Mouse (Mus musculus): ENCODE data around the gene Prss41. TPM values are rescaled to one million over a fixed set of nuclear protein-coding genes. Genes with fewer than 3 reads are reported as not detected.

Prss41 gene
- total and polyA plus RNA-seq, 2 experiments from 2014 or later, result 0.11 to 1.3 TPM

- peak overlapping the region; percentile 28; the same call in 1 of the 2 replicates for H3K4me2 ChIP-seq (ENCODE audit: low read depth, low read length, poor library complexity, severe bottlenecking)
- H3K27ac ChIP-seq (ENCODE audit: low read depth, low read length), result no peak overlapping the region
- H3K27me3 ChIP-seq (ENCODE audit: insufficient read depth, low read length), result no peaks in the 10 kb centered on the region
- no peaks in the 10 kb centered on the region for H3K9me3 ChIP-seq (ENCODE audit: low read length)
- ATAC-seq (ENCODE audit: low FRiP score), result no peak
- H3K4me3 ChIP-seq (ENCODE audit: low read depth, low read length), result no peak overlapping the region
- no peak overlapping the region for H3K9ac ChIP-seq (replicated peaks; ENCODE audit: low read length, poor library complexity, severe bottlenecking)
- no peak for DNase-seq (ENCODE audit: low spot score)
- peaks cover 29% of the 10 kb centered on the region for H3K36me3 ChIP-seq (ENCODE audit: insufficient read depth, low read length)
- peaks cover 5% of the 10 kb centered on the region; the same call in 1 of the 2 replicates for H3K4me1 ChIP-seq (ENCODE audit: insufficient read depth, low read length)
- 76% methylated on average over 25 of the region's 25 CpGs for WGBS
- no peak for TF ChIP-seq CTCF (IDR thresholded peaks at IDR 0.05)
These were observed 37.1 kb downstream of the Prss41 start for GRCm38 (mm10) chr17:23806867-23807266.

- Histone ChIP-seq H3K27me3 (ENCODE audit: insufficient read depth, low read length) (no peaks in the 10 kb centered on the region), H3K4me2 (ENCODE audit: low read depth, low read length, poor library complexity, severe bottlenecking) (peak overlapping the region; percentile 74), H3K4me1 (ENCODE audit: insufficient read depth, low read length) (peaks cover 5% of the 10 kb centered on the region; the same call in 1 of the 2 replicates), H3K4me3 (ENCODE audit: low read depth, low read length) (peak overlapping the region; percentile 84), H3K36me3 (ENCODE audit: insufficient read depth, low read length) (peaks cover 13% of the 10 kb centered on the region), H3K27ac (ENCODE audit: low read depth, low read length) (no peak overlapping the region), H3K9me3 (ENCODE audit: low read length) (no peaks in the 10 kb centered on the region), H3K9ac (replicated peaks; ENCODE audit: low read length, poor library complexity, severe bottlenecking) (peak overlapping the region; percentile 85)
- no peak for DNase-seq (ENCODE audit: low spot score)
- WGBS, result 2% methylated on average over 8 of the region's 8 CpGs
- ATAC-seq (ENCODE audit: low FRiP score), result no peak
- no peak for TF ChIP-seq CTCF (IDR thresholded peaks at IDR 0.05)
These were observed 39.4 kb downstream of the Prss41 start for GRCm38 (mm10) chr17:23804426-23805085.

GRCm38 (mm10) chr17:23803366-23804041 is 40.5 kb downstream of the Prss41 start:
- under 1% methylated on average over 45 of the region's 83 CpGs for WGBS
- peak overlapping the region; percentile 98 for H3K27ac ChIP-seq (ENCODE audit: low read depth, low read length)
- DNase-seq (ENCODE audit: low spot score) (peak; percentile 87), ATAC-seq (ENCODE audit: low FRiP score) (peak; percentile 58)
- H3K4me3 ChIP-seq (ENCODE audit: low read depth, low read length), result peak overlapping the region; percentile 84
- H3K4me2 ChIP-seq (ENCODE audit: low read depth, low read length, poor library complexity, severe bottlenecking), result peak overlapping the region; percentile 74
- peaks cover 5% of the 10 kb centered on the region; the same call in 1 of the 2 replicates for H3K36me3 ChIP-seq (ENCODE audit: insufficient read depth, low read length)
- no peaks in the 10 kb centered on the region for H3K27me3 ChIP-seq (ENCODE audit: insufficient read depth, low read length)
- peaks cover 5% of the 10 kb centered on the region; the same call in 1 of the 2 replicates for H3K4me1 ChIP-seq (ENCODE audit: insufficient read depth, low read length)
- peak overlapping the region; percentile 85 for H3K9ac ChIP-seq (replicated peaks; ENCODE audit: low read length, poor library complexity, severe bottlenecking)
- no peaks in the 10 kb centered on the region for H3K9me3 ChIP-seq (ENCODE audit: low read length)
- TF ChIP-seq CTCF (IDR thresholded peaks at IDR 0.05), result no peak

- no peaks in the 10 kb centered on the region for H3K9me3 ChIP-seq (ENCODE audit: low read length)
- peaks cover 5% of the 10 kb centered on the region; the same call in 1 of the 2 replicates for H3K4me1 ChIP-seq (ENCODE audit: insufficient read depth, low read length)
- WGBS, result 0% methylated on average over 59 of the region's 60 CpGs
- H3K4me2 ChIP-seq (ENCODE audit: low read depth, low read length, poor library complexity, severe bottlenecking), result peak overlapping the region; percentile 74
- peak overlapping the region; percentile 85 for H3K9ac ChIP-seq (replicated peaks; ENCODE audit: low read length, poor library complexity, severe bottlenecking)
- H3K27ac ChIP-seq (ENCODE audit: low read depth, low read length), result peak overlapping the region; percentile 98
- peaks cover under 1% of the 10 kb centered on the region; the same call in 1 of the 2 replicates for H3K36me3 ChIP-seq (ENCODE audit: insufficient read depth, low read length)
- H3K27me3 ChIP-seq (ENCODE audit: insufficient read depth, low read length), result no peaks in the 10 kb centered on the region
- 0 out of 2 replicates have a peak, but pooled peaks have one; percentile 1 for TF ChIP-seq CTCF (IDR thresholded peaks at IDR 0.05)
- H3K4me3 ChIP-seq (ENCODE audit: low read depth, low read length), result peak overlapping the region; percentile 84
- DNase-seq (ENCODE audit: low spot score), result peak; percentile 100
- ATAC-seq (ENCODE audit: low FRiP score), result peak; percentile 98
These were observed 41.1 kb downstream of the Prss41 start for GRCm38 (mm10) chr17:23802746-23803365.

- peaks cover 5% of the 10 kb centered on the region; the same call in 1 of the 2 replicates for H3K4me1 ChIP-seq (ENCODE audit: insufficient read depth, low read length)
- H3K27ac ChIP-seq (ENCODE audit: low read depth, low read length), result no peak overlapping the region
- no peaks in the 10 kb centered on the region for H3K27me3 ChIP-seq (ENCODE audit: insufficient read depth, low read length)
- TF ChIP-seq CTCF (IDR thresholded peaks at IDR 0.05), result no peak
- H3K9me3 ChIP-seq (ENCODE audit: low read length), result no peaks in the 10 kb centered on the region
- DNase-seq (ENCODE audit: low spot score) (no peak), ATAC-seq (ENCODE audit: low FRiP score) (no peak)
- H3K9ac ChIP-seq (replicated peaks; ENCODE audit: low read length, poor library complexity, severe bottlenecking), result no peak overlapping the region
- no peak overlapping the region for H3K4me3 ChIP-seq (ENCODE audit: low read depth, low read length)
- H3K36me3 ChIP-seq (ENCODE audit: insufficient read depth, low read length), result no peaks in the 10 kb centered on the region
- 94% methylated on average over 10 of the region's 10 CpGs for WGBS
- H3K4me2 ChIP-seq (ENCODE audit: low read depth, low read length, poor library complexity, severe bottlenecking), result no peak overlapping the region
These were observed 42.3 kb downstream of the Prss41 start for GRCm38 (mm10) chr17:23801627-23802026.

Data from midbrain, postnatal 0 days (tissue).